Mouse (Mus musculus): ENCODE measurements at regions not wholly inside any gene's neighbourhood (a gene's known extent, or its start where the extent isn't known, plus 50 kb on each side); places are given as distances from the start of the nearest gene placed in this dataset.

GRCm38 (mm10) chr13:37628391-37629270 is 149.6 kb upstream of the Rreb1 start:
- H3K27ac ChIP-seq (replicated peaks) = no peak overlapping the region
- 67% methylated on average over 16 of the region's 16 CpGs for WGBS
- H3K9me3 ChIP-seq = no peaks in the 10 kb centered on the region
- no peaks in the 10 kb centered on the region for H3K36me3 ChIP-seq
- H3K4me2 ChIP-seq (replicated peaks) = no peak overlapping the region
- ATAC-seq (ENCODE audit: low FRiP score, low read depth) = no peak
- H3K27me3 ChIP-seq = no peaks in the 10 kb centered on the region
- H3K4me3 ChIP-seq = no peak overlapping the region
- H3K4me1 ChIP-seq = no peaks in the 10 kb centered on the region
- H3K9ac ChIP-seq (replicated peaks) = no peak overlapping the region

- no peak overlapping the region for H3K4me3 ChIP-seq
- H3K4me2 ChIP-seq (replicated peaks) = no peak overlapping the region
- no peaks in the 10 kb centered on the region for H3K9me3 ChIP-seq
- no peak overlapping the region for H3K9ac ChIP-seq (replicated peaks)
- WGBS = 78% methylated on average over 6 of the region's 6 CpGs
- no peaks in the 10 kb centered on the region for H3K36me3 ChIP-seq
- H3K4me1 ChIP-seq = no peaks in the 10 kb centered on the region
- H3K27ac ChIP-seq (replicated peaks) = no peak overlapping the region
- H3K27me3 ChIP-seq = no peaks in the 10 kb centered on the region
- no peak for ATAC-seq (ENCODE audit: low FRiP score, low read depth)
These were observed 148.8 kb upstream of the Rreb1 start for GRCm38 (mm10) chr13:37629271-37629899.

GRCm38 (mm10) chr13:37632835-37633440 is 145.3 kb upstream of the Rreb1 start:
- no peaks in the 10 kb centered on the region for H3K9me3 ChIP-seq
- ATAC-seq (ENCODE audit: low FRiP score, low read depth) = no peak
- 90% methylated on average over 5 of the region's 5 CpGs for WGBS
- no peak overlapping the region for H3K9ac ChIP-seq (replicated peaks)
- H3K4me2 ChIP-seq (replicated peaks) = no peak overlapping the region
- no peak overlapping the region for H3K4me3 ChIP-seq
- H3K27ac ChIP-seq (replicated peaks) = no peak overlapping the region
- H3K27me3 ChIP-seq = no peaks in the 10 kb centered on the region
- H3K36me3 ChIP-seq = no peaks in the 10 kb centered on the region
- no peaks in the 10 kb centered on the region for H3K4me1 ChIP-seq

- Histone ChIP-seq H3K36me3 (no peaks in the 10 kb centered on the region), H3K4me3 (no peak overlapping the region), H3K9me3 (no peaks in the 10 kb centered on the region), H3K9ac (replicated peaks) (no peak overlapping the region), H3K27ac (replicated peaks) (no peak overlapping the region), H3K4me1 (no peaks in the 10 kb centered on the region), H3K4me2 (replicated peaks) (no peak overlapping the region), H3K27me3 (no peaks in the 10 kb centered on the region)
- no peak for ATAC-seq (ENCODE audit: low FRiP score, low read depth)
- WGBS = 82% methylated on average over 4 of the region's 4 CpGs
These were observed 141.8 kb upstream of the Rreb1 start for GRCm38 (mm10) chr13:37636363-37636762.

GRCm38 (mm10) chr13:37637151-37637550 is 141.0 kb upstream of the Rreb1 start:
- Histone ChIP-seq H3K4me3 (no peak overlapping the region), H3K4me2 (replicated peaks) (no peak overlapping the region), H3K4me1 (no peaks in the 10 kb centered on the region), H3K9me3 (no peaks in the 10 kb centered on the region), H3K27ac (replicated peaks) (no peak overlapping the region), H3K27me3 (no peaks in the 10 kb centered on the region), H3K9ac (replicated peaks) (no peak overlapping the region), H3K36me3 (no peaks in the 10 kb centered on the region)
- ATAC-seq (ENCODE audit: low FRiP score, low read depth) = no peak
- WGBS = 89% methylated on average over 10 of the region's 10 CpGs

- no peak for ATAC-seq (ENCODE audit: low FRiP score, low read depth)
- Histone ChIP-seq H3K36me3 (no peaks in the 10 kb centered on the region), H3K4me1 (no peaks in the 10 kb centered on the region), H3K4me2 (replicated peaks) (no peak overlapping the region), H3K27me3 (no peaks in the 10 kb centered on the region), H3K27ac (replicated peaks) (no peak overlapping the region), H3K9ac (replicated peaks) (no peak overlapping the region), H3K4me3 (no peak overlapping the region), H3K9me3 (no peaks in the 10 kb centered on the region)
- 61% methylated on average over 8 of the region's 8 CpGs for WGBS
These were observed 140.1 kb upstream of the Rreb1 start for GRCm38 (mm10) chr13:37638071-37638511.

GRCm38 (mm10) chr13:37642410-37643093 is 135.6 kb upstream of the Rreb1 start:
- no peak for ATAC-seq (ENCODE audit: low FRiP score, low read depth)
- Histone ChIP-seq H3K9ac (replicated peaks) (no peak overlapping the region), H3K27ac (replicated peaks) (no peak overlapping the region), H3K36me3 (no peaks in the 10 kb centered on the region), H3K4me1 (no peaks in the 10 kb centered on the region), H3K9me3 (no peaks in the 10 kb centered on the region), H3K4me3 (no peak overlapping the region), H3K4me2 (replicated peaks) (no peak overlapping the region), H3K27me3 (no peaks in the 10 kb centered on the region)
- 64% methylated on average over 13 of the region's 13 CpGs for WGBS

- Histone ChIP-seq H3K27ac (replicated peaks) (no peak overlapping the region), H3K4me3 (no peak overlapping the region), H3K9ac (replicated peaks) (no peak overlapping the region), H3K4me2 (replicated peaks) (no peak overlapping the region), H3K36me3 (no peaks in the 10 kb centered on the region), H3K27me3 (no peaks in the 10 kb centered on the region), H3K4me1 (no peaks in the 10 kb centered on the region), H3K9me3 (no peaks in the 10 kb centered on the region)
- ATAC-seq (ENCODE audit: low FRiP score, low read depth) = no peak
- WGBS = 83% methylated on average over 8 of the region's 8 CpGs
These were observed 133.4 kb upstream of the Rreb1 start for GRCm38 (mm10) chr13:37644751-37645181.

GRCm38 (mm10) chr13:37649467-37650080 is 128.6 kb upstream of the Rreb1 start:
- H3K4me3 ChIP-seq = no peak overlapping the region
- H3K9me3 ChIP-seq = no peaks in the 10 kb centered on the region
- no peak overlapping the region for H3K4me2 ChIP-seq (replicated peaks)
- no peaks in the 10 kb centered on the region for H3K4me1 ChIP-seq
- H3K27me3 ChIP-seq = no peaks in the 10 kb centered on the region
- no peak overlapping the region for H3K9ac ChIP-seq (replicated peaks)
- no peaks in the 10 kb centered on the region for H3K36me3 ChIP-seq
- no peak for ATAC-seq (ENCODE audit: low FRiP score, low read depth)
- H3K27ac ChIP-seq (replicated peaks) = no peak overlapping the region
- WGBS = 79% methylated on average over 9 of the region's 9 CpGs

GRCm38 (mm10) chr13:37651221-37651946 is 126.8 kb upstream of the Rreb1 start:
- H3K4me2 ChIP-seq (replicated peaks) = no peak overlapping the region
- no peaks in the 10 kb centered on the region for H3K4me1 ChIP-seq
- H3K36me3 ChIP-seq = no peaks in the 10 kb centered on the region
- no peaks in the 10 kb centered on the region for H3K27me3 ChIP-seq
- ATAC-seq (ENCODE audit: low FRiP score, low read depth) = no peak
- H3K9ac ChIP-seq (replicated peaks) = no peak overlapping the region
- no peak overlapping the region for H3K27ac ChIP-seq (replicated peaks)
- WGBS = 87% methylated on average over 9 of the region's 10 CpGs
- no peak overlapping the region for H3K4me3 ChIP-seq
- no peaks in the 10 kb centered on the region for H3K9me3 ChIP-seq

- WGBS = 81% methylated on average over 5 of the region's 5 CpGs
- Histone ChIP-seq H3K27me3 (no peaks in the 10 kb centered on the region), H3K27ac (replicated peaks) (no peak overlapping the region)
These were observed 123.5 kb upstream of the Rreb1 start for GRCm38 (mm10) chr13:37654651-37655050.

More at GRCm38 (mm10) chr13:37654651-37655050, 123.5 kb upstream of the Rreb1 start:
- Histone ChIP-seq H3K4me3 (no peak overlapping the region), H3K4me2 (replicated peaks) (no peak overlapping the region), H3K9ac (replicated peaks) (no peak overlapping the region), H3K9me3 (no peaks in the 10 kb centered on the region), H3K4me1 (no peaks in the 10 kb centered on the region), H3K36me3 (no peaks in the 10 kb centered on the region)
- ATAC-seq (ENCODE audit: low FRiP score, low read depth) = no peak
